Mouse (Mus musculus): Measurements from ENCODE around the gene Ndc1.
A peak's percentile ranks its signal among the peaks of the same experiment; 100 is the strongest.
"Not testable (repeated sequence)": the region's sequence is repeated elsewhere in the genome, so short reads cannot be mapped to it uniquely, and the experiment has no call there.

GRCm38 (mm10) chr4:107366408-107366807, 1.2 kb upstream of the Ndc1 start:
- not testable (repeated sequence) for TF ChIP-seq POLR2A (IDR thresholded peaks at IDR 0.05; ENCODE audit: insufficient read depth, low read length); CTCF (IDR thresholded peaks at IDR 0.05; ENCODE audit: low read depth, low read length)
- peak; percentile 84; the same call in 1 of the 2 replicates for TF ChIP-seq EP300 (IDR thresholded peaks at IDR 0.05; ENCODE audit: insufficient read depth, low read depth, low read length)

Data from ES-Bruce4 (cell line).